Mouse (Mus musculus) liver, postnatal 0 days (tissue): Measurements from ENCODE around the gene Ccdc89. TPM values are rescaled to one million over a fixed set of nuclear protein-coding genes. Genes with fewer than 3 reads are reported as not detected.

Experiments
- ATAC-seq: fragments of 200-750 bp; cut with Nextera tagmentation; 2 replicates; pipeline ENCODE4 v1.8.0; 2017; ENCODE audit warnings: mild to moderate bottlenecking, moderate library complexity
- DNase-seq: peaks from one replicate; pipeline ENCODE4 v3.0.0-alpha.2; 2016
- H3K27ac ChIP-seq: fragments of 300-500 bp; sonication (generic); 2 replicates; pipeline ENCODE4 v1.5.1; 2014; ENCODE audit warnings: antibody characterized with exemption, moderate library complexity, mild to moderate bottlenecking, low read depth
- H3K27me3 ChIP-seq: fragments of 300-500 bp; sonication (generic); 2 replicates; pipeline ENCODE4 v1.6.1; 2014; ENCODE audit warnings: low read length, control low read depth, mixed read lengths; ENCODE audit not compliant: insufficient read depth
- H3K36me3 ChIP-seq: fragments of 300-500 bp; sonication (generic); replicated peaks from 2 replicates; pipeline ENCODE4 v1.6.1; 2014; ENCODE audit warnings: mild to moderate bottlenecking, control low read depth, low read length, moderate library complexity, mixed read lengths; ENCODE audit not compliant: insufficient read depth
- H3K4me1 ChIP-seq: fragments of 300-500 bp; sonication (generic); 2 replicates; pipeline ENCODE4 v1.6.1; 2014; ENCODE audit warnings: antibody characterized with exemption, mild to moderate bottlenecking, control low read depth; ENCODE audit not compliant: insufficient read depth
- H3K4me2 ChIP-seq: fragments of 300-500 bp; sonication (generic); 2 replicates; pipeline ENCODE4 v1.6.1; 2014; ENCODE audit warnings: low read depth, mild to moderate bottlenecking, low read length, moderate library complexity, mixed read lengths
- H3K4me3 ChIP-seq: fragments of 300-500 bp; sonication (generic); 2 replicates; pipeline ENCODE4 v1.5.1; 2014; ENCODE audit warnings: low read depth, low read length
- H3K9ac ChIP-seq: fragments of 300-500 bp; sonication (generic); replicated peaks from 2 replicates; pipeline ENCODE4 v1.6.1; 2014; ENCODE audit warnings: mild to moderate bottlenecking, moderate library complexity
- H3K9me3 ChIP-seq: fragments of 300-500 bp; sonication (generic); 2 replicates; pipeline ENCODE4 v1.6.1; 2016; ENCODE audit warnings: mild to moderate bottlenecking, control low read depth, low read length, mixed read lengths
- CTCF ChIP-seq: sonication (generic); IDR thresholded peaks from 2 replicates; pipeline ENCODE4 v1.5.1; 2016; ENCODE audit warnings: antibody characterized with exemption, low read depth
- EP300 ChIP-seq: IDR thresholded peaks from 2 replicates; pipeline ENCODE4 v1.6.1; 2016; ENCODE audit warnings: antibody characterized with exemption, low read depth, mild to moderate bottlenecking
- WGBS: fragments of 180-500 bp; shearing (Covaris S2); extraction: QIAGEN DNeasy Blood & Tissue Kit; methylation state at CpG from one replicate; pipeline ENCODE4 v1.1.7; 2014; ENCODE audit not compliant: insufficient replicate concordance; 5-methylcytosine and 5-hydroxymethylcytosine counted together
- polyA plus RNA-seq: library from polyadenylated mRNA; unstranded; fragments of >200 nt; fragmentation: Nextera tagmentation; extraction: Ambion mirVana; gene quantifications from 2 replicates; pipeline ENCODE4 v1.2.1, GENCODE M21; 2015

The Ccdc89 gene
- 0.09 and 0.19 TPM in 2 replicates for polyA plus RNA-seq

GRCm38 (mm10) chr7:90426020-90427001 is at the start of gene Ccdc89:
Ccdc89 (plus strand) TSS chr7:90426577.
- no peaks in the 10 kb centered on the region for H3K4me1 ChIP-seq
- no peaks in the 10 kb centered on the region for H3K27me3 ChIP-seq
- TF ChIP-seq EP300 = no peak
- TF ChIP-seq CTCF = no peak
- no peak within 1 kb of the TSS; the same call in 1 of the 2 replicates for H3K9ac ChIP-seq
- 23% methylated on average over 29 of the region's 29 CpGs for WGBS
- peak within 1 kb of the TSS; percentile 65 for H3K4me2 ChIP-seq
- DNase-seq (peak; percentile 66), ATAC-seq (peak; percentile 100)
- peak within 1 kb of the TSS; percentile 24 for H3K4me3 ChIP-seq
- H3K36me3 ChIP-seq = no peaks in the 10 kb centered on the region
- no peaks in the 10 kb centered on the region for H3K9me3 ChIP-seq
- H3K27ac ChIP-seq = no peak within 1 kb of the TSS

- ATAC-seq = no peak
- no peak overlapping the region for H3K4me2 ChIP-seq
- TF ChIP-seq CTCF (no peak), EP300 (no peak)
- 83% methylated on average over 2 of the region's 2 CpGs for WGBS
- no peak overlapping the region for H3K4me3 ChIP-seq
- no peaks in the 10 kb centered on the region for H3K36me3 ChIP-seq
- no peak overlapping the region for H3K9ac ChIP-seq
- no peak overlapping the region for H3K27ac ChIP-seq
- H3K9me3 ChIP-seq = no peaks in the 10 kb centered on the region
- no peaks in the 10 kb centered on the region; the same call in 1 of the 2 replicates for H3K4me1 ChIP-seq
- no peaks in the 10 kb centered on the region; the same call in 1 of the 2 replicates for H3K27me3 ChIP-seq
- DNase-seq = no peak
Measured at GRCm38 (mm10) chr7:90384411-90384810, 42.0 kb upstream of the Ccdc89 start.

- TF ChIP-seq CTCF (no peak), EP300 (no peak)
Measured at GRCm38 (mm10) chr7:90386885-90387459, 39.4 kb upstream of the Ccdc89 start.

GRCm38 (mm10) chr7:90389765-90390164 is 36.6 kb upstream of the Ccdc89 start:
- no peak for TF ChIP-seq EP300
- TF ChIP-seq CTCF = no peak
- Histone ChIP-seq H3K27me3 (no peaks in the 10 kb centered on the region; the same call in 1 of the 2 replicates), H3K27ac (no peak overlapping the region), H3K9ac (no peak overlapping the region), H3K4me3 (no peak overlapping the region), H3K4me1 (no peaks in the 10 kb centered on the region; the same call in 1 of the 2 replicates), H3K4me2 (no peak overlapping the region), H3K36me3 (no peaks in the 10 kb centered on the region), H3K9me3 (no peaks in the 10 kb centered on the region)
- no peak for DNase-seq
- ATAC-seq = no peak
- WGBS = 61% methylated on average over 3 of the region's 3 CpGs

More at GRCm38 (mm10) chr7:90386885-90387459, 39.4 kb upstream of the Ccdc89 start:
- no peaks in the 10 kb centered on the region; the same call in 1 of the 2 replicates for H3K4me1 ChIP-seq
- H3K27me3 ChIP-seq = no peaks in the 10 kb centered on the region; the same call in 1 of the 2 replicates
- no peak overlapping the region for H3K4me3 ChIP-seq
- H3K9me3 ChIP-seq = no peaks in the 10 kb centered on the region
- H3K36me3 ChIP-seq = no peaks in the 10 kb centered on the region
- no peak overlapping the region for H3K4me2 ChIP-seq
- DNase-seq (no peak), ATAC-seq (no peak)
- WGBS = 16% methylated on average over 8 of the region's 8 CpGs
- no peak overlapping the region for H3K27ac ChIP-seq
- no peak overlapping the region for H3K9ac ChIP-seq

GRCm38 (mm10) chr7:90395073-90395472 is 31.3 kb upstream of the Ccdc89 start:
- ATAC-seq (no peak), DNase-seq (no peak)
- Histone ChIP-seq H3K9me3 (no peaks in the 10 kb centered on the region), H3K36me3 (no peaks in the 10 kb centered on the region), H3K27me3 (no peaks in the 10 kb centered on the region), H3K9ac (no peak overlapping the region), H3K4me2 (no peak overlapping the region), H3K4me3 (no peak overlapping the region), H3K4me1 (no peaks in the 10 kb centered on the region), H3K27ac (no peak overlapping the region)
- TF ChIP-seq CTCF (no peak), EP300 (no peak)
- WGBS = 55% methylated on average over 4 of the region's 4 CpGs

GRCm38 (mm10) chr7:90395928-90396327 is 30.4 kb upstream of the Ccdc89 start:
- H3K36me3 ChIP-seq = no peaks in the 10 kb centered on the region
- ATAC-seq = no peak
- H3K4me3 ChIP-seq = no peak overlapping the region
- H3K4me2 ChIP-seq = no peak overlapping the region
- H3K9ac ChIP-seq = no peak overlapping the region
- TF ChIP-seq CTCF (no peak), EP300 (no peak)
- DNase-seq = no peak
- no peaks in the 10 kb centered on the region for H3K27me3 ChIP-seq
- H3K9me3 ChIP-seq = no peaks in the 10 kb centered on the region
- no peaks in the 10 kb centered on the region for H3K4me1 ChIP-seq
- H3K27ac ChIP-seq = no peak overlapping the region
- WGBS = 69% methylated on average over 5 of the region's 5 CpGs
